In the genomic region with DNA sequence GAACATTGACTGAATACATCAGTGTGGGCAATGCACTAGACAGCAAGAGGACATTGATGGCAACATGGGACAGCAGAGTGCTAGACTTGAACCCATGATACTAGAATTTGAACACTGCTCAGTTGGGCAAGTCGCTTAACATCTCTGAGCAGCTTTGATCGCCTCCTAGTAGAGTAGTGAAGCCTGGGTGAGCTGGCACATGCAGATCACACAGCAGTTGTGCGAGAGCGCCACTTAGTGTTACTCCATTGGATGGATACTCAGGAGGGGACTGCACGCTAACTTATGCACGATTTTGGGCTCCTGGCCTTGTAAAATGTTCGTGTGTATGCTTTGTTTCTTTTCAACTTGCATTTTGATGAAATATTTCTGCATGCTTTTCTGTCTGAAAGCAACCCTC, we compare ENCODE assay signal across 13 mouse cellular contexts. TPM values are rescaled to one million over a fixed set of nuclear protein-coding genes. Genes with fewer than 3 reads are reported as not detected.
DNase-seq lines count a peak whose midpoint lies in the region; ATAC-seq and TF ChIP-seq lines count a peak whose summit lies in the region.
"Had no signal": no experiment of that assay in that cellular context is flagged by ENCODE, and none has a peak within 500 bp of the region (broad histone marks: within the 10 kb centered on the region; RNA-seq: fewer than 3 reads in every experiment).

No protein-coding gene starts in this region.

- 86% methylated on average over 7 of the region's 7 CpGs for WGBS in kidney, adult 2 months
- 77% methylated on average over 7 of the region's 7 CpGs for WGBS in neural tube, embryonic 11.5 days
- WGBS in neural tube, embryonic 15.5 days, result 77% methylated on average over 7 of the region's 7 CpGs
- WGBS in bone marrow, adult 2 months, result 82% methylated on average over 7 of the region's 7 CpGs

- no peak for TF ChIP-seq POLR2A in kidney, adult 2 months (IDR thresholded peaks at IDR 0.05; ENCODE audit: low read depth, low read length)
- no peak for TF ChIP-seq POLR2A in bone marrow, adult 2 months (IDR thresholded peaks at IDR 0.05; ENCODE audit: borderline replicate concordance, control insufficient read depth, low read depth, low read length)

- H3K9me3 ChIP-seq in neural tube, embryonic 11.5 days (ENCODE audit: control insufficient read depth, low read length), result no peaks in the 10 kb centered on the region
- H3K9me3 ChIP-seq in neural tube, embryonic 15.5 days (replicated peaks), result no peaks in the 10 kb centered on the region
- H3K9me3 ChIP-seq: hindbrain, embryonic 13.5 days; megakaryocyte, embryonic 14.5 days had no signal

- H3K9ac ChIP-seq in neural tube, embryonic 11.5 days (ENCODE audit: low read length), result no peak overlapping the region
- H3K9ac ChIP-seq in neural tube, embryonic 15.5 days (replicated peaks), result no peak overlapping the region
- H3K9ac ChIP-seq: hindbrain, embryonic 13.5 days had no signal

- H3K4me2 ChIP-seq in neural tube, embryonic 11.5 days (ENCODE audit: low read depth), result no peak overlapping the region
- no peak overlapping the region for H3K4me2 ChIP-seq in neural tube, embryonic 15.5 days
- H3K4me2 ChIP-seq: hindbrain, embryonic 13.5 days had no signal

- no peak for DNase-seq in kidney, adult 2 months
- DNase-seq in kidney, adult 18-20 months, result no peak
- peak; percentile 12 for DNase-seq in neural tube, embryonic 11.5 days (ENCODE audit: low spot score)
- DNase-seq in thymus, postnatal 14 days, result peak; percentile 39
- DNase-seq in heart, postnatal 36 days, result no peak
- no peak for DNase-seq in heart, adult 9 months (ENCODE audit: low spot score in 2 of 2)
- DNase-seq: gastrocnemius, postnatal 10 days had no signal

- intact Hi-C loops in heart, postnatal 36 days (cut with DNase I), result no loop called here

- peaks cover 3% of the 10 kb centered on the region for H3K36me3 ChIP-seq in kidney, adult 2 months (ENCODE audit: control insufficient read depth, insufficient read depth, low read length)
- peaks cover 2% of the 10 kb centered on the region; the same call in 1 of the 2 replicates for H3K36me3 ChIP-seq in neural tube, embryonic 11.5 days (ENCODE audit: control insufficient read depth, insufficient read depth, low read length)
- H3K36me3 ChIP-seq in neural tube, embryonic 15.5 days, result peaks cover 29% of the 10 kb centered on the region

- H3K27me3 ChIP-seq in kidney, adult 2 months (replicated peaks; ENCODE audit: control insufficient read depth, insufficient read depth, low read length), result no peaks in the 10 kb centered on the region
- no peaks in the 10 kb centered on the region for H3K27me3 ChIP-seq in neural tube, embryonic 11.5 days (ENCODE audit: control insufficient read depth, insufficient read depth, low read length)
- no peaks in the 10 kb centered on the region for H3K27me3 ChIP-seq in neural tube, embryonic 15.5 days (replicated peaks)
- H3K27me3 ChIP-seq: hindbrain, embryonic 13.5 days; megakaryocyte, embryonic 14.5 days had no signal

- peak; percentile 43 for TF ChIP-seq CTCF in kidney, adult 2 months (conservative IDR thresholded peaks at IDR 0.05; ENCODE audit: insufficient read depth, insufficient read length, low read depth, low read length)
- TF ChIP-seq CTCF in bone marrow, adult 2 months (IDR thresholded peaks at IDR 0.05; ENCODE audit: control insufficient read depth, insufficient read depth, low read length), result peak; percentile 30; the same call in 1 of the 2 replicates

- ATAC-seq in neural tube, embryonic 11.5 days (ENCODE audit: insufficient read depth, low FRiP score, low TSS enrichment), result no peak
- ATAC-seq in neural tube, embryonic 15.5 days (ENCODE audit: low FRiP score), result no peak

- H3K27ac ChIP-seq in kidney, adult 2 months (ENCODE audit: insufficient read depth, low read depth, low read length), result no peak overlapping the region
- H3K27ac ChIP-seq in neural tube, embryonic 11.5 days (ENCODE audit: low read depth, low read length), result no peak overlapping the region
- no peak overlapping the region for H3K27ac ChIP-seq in neural tube, embryonic 15.5 days (replicated peaks)
- no peak overlapping the region for H3K27ac ChIP-seq in bone marrow, adult 2 months (ENCODE audit: control insufficient read depth, insufficient read depth, low read depth, low read length, poor library complexity)
- H3K27ac ChIP-seq: hindbrain, embryonic 13.5 days had no signal

- no peaks in the 10 kb centered on the region for H3K4me1 ChIP-seq in kidney, adult 2 months (ENCODE audit: control insufficient read depth, insufficient read depth, low read length)
- H3K4me1 ChIP-seq in neural tube, embryonic 11.5 days (ENCODE audit: control insufficient read depth, insufficient read depth, low read length), result no peaks in the 10 kb centered on the region
- H3K4me1 ChIP-seq in neural tube, embryonic 15.5 days, result no peaks in the 10 kb centered on the region
- H3K4me1 ChIP-seq in bone marrow, adult 2 months (ENCODE audit: control insufficient read depth, insufficient read depth, low read length), result no peaks in the 10 kb centered on the region
- H3K4me1 ChIP-seq: hindbrain, embryonic 13.5 days; megakaryocyte, embryonic 14.5 days had no signal

- H3K4me3 ChIP-seq in kidney, adult 2 months (ENCODE audit: insufficient read depth, low read depth, low read length), result no peak overlapping the region
- no peak overlapping the region for H3K4me3 ChIP-seq in neural tube, embryonic 11.5 days (ENCODE audit: low read depth, low read length)
- H3K4me3 ChIP-seq in neural tube, embryonic 15.5 days (replicated peaks), result no peak overlapping the region
- no peak overlapping the region for H3K4me3 ChIP-seq in bone marrow, adult 2 months (replicated peaks; ENCODE audit: control insufficient read depth, low read depth, low read length)
- H3K4me3 ChIP-seq: erythroblast, embryonic 14.5 days; hindbrain, embryonic 13.5 days; megakaryocyte, embryonic 14.5 days had no signal

RNA-seq across cellular contexts. Expression of gene Cntrl, which starts 15.4 kb away (rescaled TPM):
- polyA plus RNA-seq in kidney, adult 2 months (2012; rRNA removed), result 5.5 and 7.2 TPM in 2 replicates
- polyA plus RNA-seq in neural tube, embryonic 11.5 days (2014; fragmentation: Nextera tagmentation; extraction: Ambion mirVana), result 21.9 and 24.3 TPM in 2 replicates
- 8.4 and 13.7 TPM in 2 replicates for polyA plus RNA-seq in neural tube, embryonic 15.5 days (2015; fragmentation: Nextera tagmentation; extraction: Ambion mirVana)
- 57.3 and 75.4 TPM in 2 replicates for polyA plus RNA-seq in bone marrow, adult 2 months (2011; ENCODE audit: insufficient read depth, insufficient read length, low replicate concordance, missing spikeins)
- total RNA-seq in heart, postnatal 36 days (2021), result 1 to 10 TPM; 6.9 to 8.0 TPM

RNA-seq across cellular contexts. Expression of gene AI182371, which starts 23.4 kb away (rescaled TPM):
- 0.16 and 0.27 TPM in 2 replicates for polyA plus RNA-seq in kidney, adult 2 months (2012; rRNA removed)
- 0.18 TPM in 1 of 2 replicates, not detected in the other for polyA plus RNA-seq in neural tube, embryonic 11.5 days (2014; fragmentation: Nextera tagmentation; extraction: Ambion mirVana)
- 0.26 and 0.82 TPM in 2 replicates for polyA plus RNA-seq in neural tube, embryonic 15.5 days (2015; fragmentation: Nextera tagmentation; extraction: Ambion mirVana)
- 1.1 and 2.4 TPM in 2 replicates for polyA plus RNA-seq in bone marrow, adult 2 months (2011; ENCODE audit: insufficient read depth, insufficient read length, low replicate concordance, missing spikeins)
- total RNA-seq in heart, postnatal 36 days (2021), result under 1 TPM in 1 of 2 experiments, not detected in 1; 0.27 TPM
- polyA plus RNA-seq: erythroblast, embryonic 14.5 days; hindbrain, embryonic 13.5 days; limb, embryonic 11.5 days had no signal

Comparison
In these comparisons a context has a peak if more than half of its experiments do, and no peak if none do; other contexts are left out.
1. DNase-seq: peak in neural tube, embryonic 11.5 days (single experiment) and thymus, postnatal 14 days (single experiment); none in kidney, adult 2 months (single experiment), kidney, adult 18-20 months (single experiment), heart, postnatal 36 days (0 of 2) and heart, adult 9 months (0 of 2).